Mouse (Mus musculus) testis, adult 2 months (tissue): ENCODE results near the gene Dner. TPM values are rescaled to one million over a fixed set of nuclear protein-coding genes. Genes with fewer than 3 reads are reported as not detected.

ENCODE experiments used
- H3K27ac ChIP-seq: fragments of 200-500 bp; 2 replicates; pipeline ENCODE4 v1.5.1; 2012; ENCODE audit warnings: low read depth, low read length; ENCODE audit not compliant: control insufficient read depth, insufficient read depth
- H3K27me3 ChIP-seq: fragments of 200-500 bp; 2 replicates; pipeline ENCODE4 v1.6.1; 2012; ENCODE audit warnings: mild to moderate bottlenecking, low read length, moderate library complexity; ENCODE audit not compliant: control insufficient read depth, insufficient read depth
- H3K36me3 ChIP-seq: fragments of 200-500 bp; 2 replicates; pipeline ENCODE4 v1.6.1; 2012; ENCODE audit warnings: mild to moderate bottlenecking, low read length; ENCODE audit not compliant: control insufficient read depth, insufficient read depth
- H3K4me1 ChIP-seq: fragments of 200-500 bp; 2 replicates; pipeline ENCODE4 v1.6.1; 2012; ENCODE audit warnings: low read length; ENCODE audit not compliant: control insufficient read depth, insufficient read depth
- H3K4me3 ChIP-seq: fragments of 200-500 bp; 2 replicates; pipeline ENCODE4 v1.5.1; 2012; ENCODE audit warnings: low read depth, mild to moderate bottlenecking, low read length, moderate library complexity, mixed read lengths; ENCODE audit not compliant: control insufficient read depth
- CTCF ChIP-seq: fragments of 200-500 bp; IDR thresholded peaks from 2 replicates; pipeline ENCODE4 v1.5.1; 2012; ENCODE audit warnings: low read depth, mild to moderate bottlenecking, inconsistent platforms, low read length, moderate library complexity; ENCODE audit not compliant: control insufficient read depth, insufficient read depth, insufficient replicate concordance
- POLR2A ChIP-seq: fragments of 200-500 bp; IDR thresholded peaks from 2 replicates; pipeline ENCODE4 v1.6.1; 2012; ENCODE audit warnings: low read depth, mild to moderate bottlenecking, inconsistent platforms, low read length, moderate library complexity; ENCODE audit not compliant: control insufficient read depth
- polyA plus RNA-seq: library from polyadenylated mRNA; depleted of rRNA; stranded (reverse); fragments of >200 nt; gene quantifications from 2 replicates; pipeline ENCODE4 v1.2.3, GENCODE M21; 2012

The Dner gene
- polyA plus RNA-seq, 1 experiment: 0.65 TPM

DNA sequence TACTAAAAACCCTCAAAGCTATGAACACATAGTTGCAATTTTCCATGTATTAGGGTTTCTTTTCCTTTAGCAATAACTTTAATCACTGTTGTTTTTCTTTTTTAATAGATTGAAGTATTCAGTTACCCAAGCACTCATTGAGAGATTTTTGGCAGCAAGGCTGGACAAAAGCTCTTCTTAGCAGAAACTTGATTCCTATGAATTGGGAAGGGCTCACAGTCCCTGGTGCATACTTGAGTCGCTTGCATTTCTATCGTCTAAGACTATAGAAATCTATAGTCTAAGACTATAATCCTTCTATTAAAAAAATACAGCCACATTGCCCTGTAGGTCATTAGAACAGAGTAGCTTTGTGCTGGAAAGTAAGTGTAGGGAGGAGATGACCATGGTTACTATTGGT lies 287.1 kb downstream of the Dner start:
- no peaks in the 10 kb centered on the region; the same call in none of the 2 replicates for H3K4me1 ChIP-seq
- H3K27me3 ChIP-seq: no peaks in the 10 kb centered on the region
- no peak overlapping the region; the same call in 1 of the 2 replicates for H3K27ac ChIP-seq
- TF ChIP-seq POLR2A: no peak
- no peak for TF ChIP-seq CTCF
- no peak overlapping the region for H3K4me3 ChIP-seq
- H3K36me3 ChIP-seq: no peaks in the 10 kb centered on the region

DNA sequence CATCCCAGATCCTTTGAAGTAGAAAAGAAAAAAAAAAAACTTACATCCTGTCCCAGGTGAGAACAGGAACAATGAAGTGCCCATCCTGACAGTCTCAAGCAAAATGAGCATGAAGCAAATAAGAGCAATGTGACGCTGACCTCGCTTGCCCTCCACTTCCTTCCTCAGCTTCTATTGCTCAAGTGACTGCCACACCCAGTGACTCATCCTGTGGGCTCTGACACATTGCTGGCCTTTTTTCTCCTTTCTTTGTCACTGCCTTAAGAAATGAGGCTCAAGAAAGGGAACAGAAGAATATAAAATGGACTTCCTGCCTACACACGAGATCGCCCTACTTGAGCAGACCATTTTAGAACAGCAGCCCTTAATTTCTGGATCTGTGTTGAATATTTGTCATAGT lies 289.1 kb downstream of the Dner start:
- Histone ChIP-seq H3K36me3 (no peaks in the 10 kb centered on the region), H3K4me1 (no peaks in the 10 kb centered on the region; the same call in none of the 2 replicates), H3K27ac (no peak overlapping the region), H3K4me3 (no peak overlapping the region), H3K27me3 (no peaks in the 10 kb centered on the region)
- TF ChIP-seq POLR2A (no peak), CTCF (no peak)

- no peak overlapping the region for H3K4me3 ChIP-seq
- no peaks in the 10 kb centered on the region for H3K27me3 ChIP-seq
- TF ChIP-seq POLR2A (no peak), CTCF (no peak)
- no peaks in the 10 kb centered on the region for H3K36me3 ChIP-seq
- no peak overlapping the region for H3K27ac ChIP-seq
- no peaks in the 10 kb centered on the region; the same call in none of the 2 replicates for H3K4me1 ChIP-seq
These were observed 290.3 kb downstream of the Dner start for GRCm38 (mm10) chr1:84405551-84406290.

GRCm38 (mm10) chr1:84404880-84405279 lies 291.1 kb downstream of the Dner start:
- Histone ChIP-seq H3K36me3 (no peaks in the 10 kb centered on the region), H3K4me3 (no peak overlapping the region), H3K27ac (0 out of 2 replicates have a peak overlapping the region, but pooled peaks have one; percentile 8), H3K27me3 (no peaks in the 10 kb centered on the region), H3K4me1 (no peaks in the 10 kb centered on the region; the same call in none of the 2 replicates)
- no peak for TF ChIP-seq POLR2A
- no peak for TF ChIP-seq CTCF

GRCm38 (mm10) chr1:84402154-84402553 lies 293.9 kb downstream of the Dner start:
- Histone ChIP-seq H3K27me3 (no peaks in the 10 kb centered on the region), H3K27ac (no peak overlapping the region), H3K4me3 (no peak overlapping the region), H3K36me3 (no peaks in the 10 kb centered on the region), H3K4me1 (no peaks in the 10 kb centered on the region; the same call in none of the 2 replicates)
- TF ChIP-seq CTCF: no peak
- TF ChIP-seq POLR2A: no peak

GRCm38 (mm10) chr1:84399671-84400070 lies 296.4 kb downstream of the Dner start:
- Histone ChIP-seq H3K27me3 (no peaks in the 10 kb centered on the region), H3K4me1 (no peaks in the 10 kb centered on the region; the same call in 1 of the 2 replicates), H3K27ac (no peak overlapping the region), H3K36me3 (no peaks in the 10 kb centered on the region), H3K4me3 (no peak overlapping the region)
- no peak for TF ChIP-seq CTCF
- TF ChIP-seq POLR2A: no peak

DNA sequence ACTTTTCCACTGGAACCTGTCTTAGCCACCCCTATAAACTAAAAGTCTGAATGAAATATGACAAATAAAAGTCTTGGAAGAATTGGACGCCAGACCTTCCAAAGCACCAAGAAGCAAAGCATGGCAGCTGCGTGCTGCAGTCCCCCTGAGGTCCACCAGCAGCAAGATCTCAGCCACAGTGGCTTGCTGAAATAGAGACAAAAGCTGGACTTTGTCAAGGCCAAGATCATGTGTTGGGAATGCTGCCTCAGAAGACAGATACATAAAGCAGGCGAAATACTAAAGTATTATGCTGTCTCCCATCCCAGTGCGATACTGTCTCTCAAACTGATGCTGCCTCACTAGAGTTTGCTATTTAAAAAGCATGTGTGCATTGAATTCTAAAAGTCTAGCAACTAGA lies 296.9 kb downstream of the Dner start:
- H3K36me3 ChIP-seq: no peaks in the 10 kb centered on the region
- no peak overlapping the region for H3K4me3 ChIP-seq
- no peaks in the 10 kb centered on the region for H3K4me1 ChIP-seq
- H3K27ac ChIP-seq: no peak overlapping the region
- TF ChIP-seq CTCF (no peak), POLR2A (no peak)
- H3K27me3 ChIP-seq: no peaks in the 10 kb centered on the region

GRCm38 (mm10) chr1:84396787-84397186 lies 299.2 kb downstream of the Dner start:
- no peaks in the 10 kb centered on the region for H3K36me3 ChIP-seq

More at GRCm38 (mm10) chr1:84396787-84397186, 299.2 kb downstream of the Dner start:
- Histone ChIP-seq H3K27ac (no peak overlapping the region), H3K27me3 (no peaks in the 10 kb centered on the region), H3K4me3 (no peak overlapping the region), H3K4me1 (no peaks in the 10 kb centered on the region)
- no peak for TF ChIP-seq POLR2A
- TF ChIP-seq CTCF: no peak
